Mouse (Mus musculus): ENCODE data around the gene Manea. TPM values are rescaled to one million over a fixed set of nuclear protein-coding genes. Genes with fewer than 3 reads are reported as not detected.
"Not testable (repeated sequence)": the region's sequence is repeated elsewhere in the genome, so short reads cannot be mapped to it uniquely, and the experiment has no call there.

The Manea gene
- 14.4 and 16.7 TPM in 2 replicates for total RNA-seq (2014; fragmentation: Nextera tagmentation)
- total RNA-seq (2017) = 11.1 and 20.6 TPM in 2 replicates

DNA sequence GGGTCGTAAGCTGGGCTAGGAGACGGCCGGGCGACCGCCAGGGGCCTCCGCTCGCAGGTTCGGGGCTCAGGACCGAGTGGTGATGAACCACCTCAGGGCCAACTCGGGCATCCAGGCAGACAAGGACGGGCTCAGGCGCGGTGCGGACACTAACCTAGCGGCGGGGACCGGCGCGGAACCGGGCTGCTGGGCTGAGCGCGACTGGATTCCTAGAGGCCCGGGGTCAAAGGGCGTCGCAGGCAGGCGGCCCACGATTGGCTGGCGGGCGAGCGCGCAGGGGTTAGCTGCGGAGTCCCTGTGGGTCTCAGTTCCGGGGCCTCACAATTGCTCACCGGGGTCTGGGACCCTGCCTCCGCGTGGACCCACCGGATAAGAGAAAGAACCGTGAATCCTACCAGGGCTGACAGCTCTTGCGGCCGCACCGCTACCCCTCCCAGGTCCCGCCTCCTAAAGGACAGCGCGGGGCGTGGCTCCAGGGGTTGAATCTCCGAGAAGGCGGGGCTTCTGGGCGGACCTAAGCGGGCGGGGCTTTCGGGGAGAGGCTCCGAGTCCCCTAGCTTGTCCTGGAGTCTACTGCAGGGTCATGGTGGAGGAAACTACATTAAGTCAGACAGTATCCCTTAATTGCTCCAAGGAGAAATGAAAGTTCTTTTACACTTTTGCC lies at the start of gene Manea:
Manea (minus strand) TSS at position 449 of the 664 bp plus-strand sequence.
- peak; percentile 90 for ATAC-seq (replicated peaks; ENCODE audit: poor library complexity, severe bottlenecking)

DNA sequence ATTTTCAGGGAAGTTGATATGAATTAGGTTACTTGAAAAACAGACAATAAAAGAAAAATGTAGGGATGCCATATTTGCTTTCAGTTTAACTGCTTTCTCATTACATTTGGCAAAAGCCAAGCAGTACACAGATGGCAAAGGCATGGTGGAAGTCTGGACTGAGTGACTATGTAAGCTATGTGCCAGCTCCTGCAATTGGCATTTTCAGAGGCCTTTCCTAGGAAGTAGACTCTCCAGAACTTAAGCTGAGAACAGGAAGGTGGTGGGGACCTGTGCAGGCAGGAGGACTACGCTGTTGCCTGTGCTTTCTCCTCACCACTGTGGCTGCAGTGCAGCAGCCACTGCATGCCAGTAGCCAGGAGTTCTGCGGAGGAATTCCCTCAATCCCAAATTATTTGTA lies 7.9 kb upstream of the Manea start:
- no peak for ATAC-seq (replicated peaks; ENCODE audit: poor library complexity, severe bottlenecking)

DNA sequence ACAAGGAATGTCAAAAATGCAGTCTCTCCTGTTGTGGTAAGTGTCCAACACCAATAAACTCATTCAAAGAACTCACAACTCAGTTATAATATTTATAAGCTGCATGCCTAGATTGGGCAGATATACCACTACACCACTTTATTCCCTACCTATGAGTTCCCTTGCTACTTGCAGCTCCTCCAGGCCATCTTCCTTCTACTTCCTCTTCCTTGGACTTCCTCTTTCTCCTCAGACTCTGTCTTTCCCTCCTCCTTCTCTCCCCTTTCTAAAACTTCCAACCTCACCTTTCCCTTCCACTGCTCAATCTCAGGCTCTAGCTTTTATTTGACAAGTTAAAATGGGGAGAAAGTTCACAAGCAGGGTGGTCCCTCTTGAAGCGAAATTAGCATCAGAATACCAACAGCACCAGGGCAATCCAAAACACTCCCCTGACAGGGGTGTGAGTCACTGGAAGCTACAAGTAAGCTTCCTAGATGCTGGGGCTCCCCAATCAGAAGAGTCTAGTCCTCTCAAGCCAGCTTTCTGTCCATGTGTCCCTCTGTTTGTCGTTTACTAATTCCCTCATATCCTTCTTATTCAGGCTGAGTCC lies 7.0 kb upstream of the Manea start:
- peak; percentile 97 for ATAC-seq (replicated peaks; ENCODE audit: poor library complexity, severe bottlenecking)

DNA sequence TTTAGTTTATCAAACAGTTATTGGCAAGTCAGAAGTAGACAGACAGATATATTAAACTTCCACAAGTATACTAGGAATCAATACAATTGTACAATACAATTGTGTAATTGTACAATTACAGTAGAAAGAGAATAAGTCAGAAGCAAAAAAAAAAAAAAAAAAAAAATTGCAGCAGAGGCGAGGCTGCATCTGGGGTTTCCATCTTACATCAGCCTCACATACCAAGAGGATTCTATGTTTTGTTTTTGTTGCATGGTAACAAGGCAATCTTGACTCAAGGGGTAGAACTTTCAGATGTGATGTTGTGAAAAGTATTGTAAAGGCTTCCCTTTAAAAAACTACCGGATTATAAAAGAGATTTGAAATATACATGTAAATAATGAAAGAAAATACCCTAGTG lies 548 bp upstream of the Manea start:
- peak; percentile 31 for ATAC-seq (replicated peaks; ENCODE audit: poor library complexity, severe bottlenecking)

DNA sequence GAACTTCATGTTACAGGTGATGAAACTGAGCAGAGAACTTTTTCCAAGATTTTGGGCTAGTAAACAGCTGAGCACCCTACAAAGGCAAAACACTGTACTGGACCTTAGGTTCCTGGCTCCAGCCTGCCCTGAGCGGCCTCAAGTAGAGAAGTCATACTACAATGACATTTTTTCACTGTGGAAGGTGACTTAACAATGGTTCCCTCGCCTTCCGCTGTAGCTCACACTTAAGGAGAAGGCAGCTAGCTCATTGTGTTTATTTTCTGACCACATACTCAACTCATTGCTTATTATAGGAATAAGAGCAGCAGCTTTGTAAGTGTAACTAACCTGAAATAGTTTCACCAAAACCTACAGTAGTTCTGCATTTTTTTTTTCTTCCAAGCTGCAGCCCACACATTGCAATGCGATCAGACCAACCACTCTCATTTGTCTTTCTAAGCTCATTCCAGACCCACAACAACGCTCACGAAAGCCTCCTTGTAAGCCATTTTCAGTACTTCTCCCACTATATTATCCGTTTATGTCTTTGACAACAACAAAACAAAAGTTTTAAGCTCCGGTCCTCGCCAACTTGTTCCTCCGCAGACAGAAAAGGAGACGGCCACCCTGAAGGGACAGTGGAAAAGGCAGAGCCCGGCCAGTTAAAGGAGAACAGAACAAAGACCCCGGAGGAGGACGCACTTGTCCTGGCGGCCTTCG lies 799 bp downstream of the Manea start:
- peak; percentile 11; the same call in 1 of the 2 replicates for ATAC-seq (replicated peaks; ENCODE audit: poor library complexity, severe bottlenecking)

DNA sequence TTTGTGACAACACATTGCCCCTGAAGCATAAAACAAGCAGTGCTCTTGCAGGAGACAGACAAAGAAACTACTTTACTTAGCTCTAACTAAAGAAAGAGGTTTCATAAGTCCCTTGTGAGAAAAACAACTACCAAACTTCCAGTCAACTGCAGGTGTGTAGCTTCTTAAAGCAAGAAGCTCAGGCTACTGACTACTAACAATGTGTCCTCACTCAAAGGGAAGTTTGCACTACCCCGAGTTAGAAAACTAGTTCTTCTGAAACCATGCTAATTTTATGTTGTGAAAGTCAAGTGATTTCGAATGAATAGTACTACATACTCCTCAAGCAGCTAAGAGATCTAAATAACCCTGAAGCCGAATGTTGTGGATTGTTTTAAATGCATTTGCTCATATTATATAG lies 1.6 kb downstream of the Manea start:
- no peak for ATAC-seq (replicated peaks; ENCODE audit: poor library complexity, severe bottlenecking)

DNA sequence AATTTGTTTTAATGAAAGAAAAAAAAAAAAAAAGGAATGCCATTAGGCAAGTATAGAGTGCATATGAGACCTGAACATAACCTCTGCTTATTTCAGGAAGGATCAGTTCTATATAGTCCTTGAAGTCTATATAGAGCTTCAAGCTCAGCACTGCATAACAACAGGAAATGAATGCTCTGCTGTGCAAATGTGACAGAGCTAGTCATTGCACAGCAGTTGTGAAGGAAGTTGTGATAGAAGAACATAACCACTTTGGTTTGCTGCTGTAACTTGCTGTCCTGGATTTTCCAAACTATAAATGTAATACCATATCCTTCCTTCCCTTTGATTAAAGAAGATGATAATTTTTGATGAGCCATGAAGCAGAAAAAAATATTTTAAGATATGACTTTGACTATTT lies 4.3 kb downstream of the Manea start:
- no peak for ATAC-seq (replicated peaks; ENCODE audit: poor library complexity, severe bottlenecking)

DNA sequence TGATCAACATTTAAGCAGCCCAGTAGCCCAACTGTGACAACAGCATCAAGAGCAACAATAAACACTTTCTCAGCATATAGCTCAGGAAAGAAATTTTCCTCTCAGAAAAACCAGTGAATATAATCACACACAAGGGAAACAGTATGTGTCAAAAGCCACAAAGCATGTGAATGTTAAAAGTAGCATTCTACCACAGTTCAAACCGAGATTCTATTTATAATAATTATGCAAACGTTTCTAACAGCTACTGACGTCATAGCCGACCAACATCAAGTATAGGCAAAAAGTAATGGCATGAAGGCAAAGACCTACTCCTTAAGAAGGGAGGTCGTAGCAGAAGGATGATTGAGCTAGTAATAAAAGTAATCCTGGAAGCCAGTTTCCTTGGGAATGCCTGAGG lies 8.1 kb downstream of the Manea start:
- no peak for ATAC-seq (replicated peaks; ENCODE audit: poor library complexity, severe bottlenecking)

DNA sequence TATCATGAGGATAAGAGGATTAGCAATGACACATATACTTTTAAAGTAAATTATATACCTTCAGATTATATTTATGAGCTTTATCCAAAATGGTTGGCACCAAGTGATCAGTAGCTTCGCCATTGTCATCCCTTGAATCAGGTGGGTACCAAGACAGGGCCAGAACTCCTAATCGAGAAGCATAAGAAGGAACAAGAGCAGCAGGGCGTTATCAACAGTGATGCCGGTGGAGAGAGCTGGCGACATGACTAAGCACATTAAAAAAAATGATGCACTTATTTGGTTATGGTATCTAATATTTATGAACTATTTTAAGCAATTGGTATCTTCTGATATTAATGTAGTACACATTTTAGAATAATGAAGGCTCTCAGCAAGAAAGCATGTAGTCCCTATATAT lies 10.1 kb downstream of the Manea start:
- ATAC-seq (replicated peaks; ENCODE audit: poor library complexity, severe bottlenecking) = no peak

DNA sequence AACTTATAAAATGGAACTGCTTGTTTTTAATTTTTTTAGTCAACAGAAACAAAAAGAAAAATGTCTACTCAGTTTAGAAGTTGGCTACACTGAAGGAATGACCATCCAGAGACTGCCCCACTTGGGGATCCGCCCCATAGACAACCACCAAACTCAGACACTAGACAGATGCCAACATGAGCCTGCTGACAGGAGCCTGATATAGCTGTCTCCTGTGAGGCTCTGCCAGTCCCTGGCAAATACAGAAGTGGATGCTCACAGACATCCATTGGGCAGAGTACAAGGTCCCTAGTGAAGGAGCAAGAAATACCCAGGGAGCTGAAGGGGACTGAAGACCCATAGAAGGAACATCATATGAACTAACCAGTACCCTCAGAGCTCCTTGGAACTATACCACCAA lies 42.0 kb downstream of the Manea start:
- ATAC-seq (replicated peaks; ENCODE audit: poor library complexity, severe bottlenecking) = not testable (repeated sequence)

DNA sequence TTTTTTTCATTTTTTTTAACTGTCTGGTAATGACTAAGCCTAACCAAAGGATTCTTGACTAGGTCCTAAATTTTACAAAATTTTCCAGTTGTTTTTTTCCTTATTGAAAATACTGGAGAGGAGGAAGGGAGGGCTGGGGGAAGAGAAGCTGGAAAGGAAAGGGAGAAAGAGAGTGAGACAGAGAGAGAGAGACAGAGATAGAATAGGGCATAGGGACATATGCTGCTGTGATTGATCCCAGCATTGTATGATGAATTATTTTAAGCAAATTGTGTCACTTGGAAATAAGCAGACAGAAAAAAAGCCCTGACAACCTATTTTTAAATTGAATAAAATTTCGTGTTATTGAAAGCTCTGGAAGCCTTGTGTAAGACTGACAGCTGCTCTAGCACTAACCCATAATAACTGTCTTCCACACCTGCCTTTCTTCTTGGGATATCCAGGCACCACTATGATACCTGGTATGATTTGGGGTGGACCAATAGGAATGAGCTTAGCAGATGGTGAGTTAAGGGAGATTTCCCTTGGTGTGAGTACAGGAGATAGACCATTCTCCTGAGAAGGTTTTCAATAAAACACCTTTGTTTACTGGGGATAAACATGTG lies 69.5 kb downstream of the Manea start:
- ATAC-seq (replicated peaks; ENCODE audit: poor library complexity, severe bottlenecking) = no peak

DNA sequence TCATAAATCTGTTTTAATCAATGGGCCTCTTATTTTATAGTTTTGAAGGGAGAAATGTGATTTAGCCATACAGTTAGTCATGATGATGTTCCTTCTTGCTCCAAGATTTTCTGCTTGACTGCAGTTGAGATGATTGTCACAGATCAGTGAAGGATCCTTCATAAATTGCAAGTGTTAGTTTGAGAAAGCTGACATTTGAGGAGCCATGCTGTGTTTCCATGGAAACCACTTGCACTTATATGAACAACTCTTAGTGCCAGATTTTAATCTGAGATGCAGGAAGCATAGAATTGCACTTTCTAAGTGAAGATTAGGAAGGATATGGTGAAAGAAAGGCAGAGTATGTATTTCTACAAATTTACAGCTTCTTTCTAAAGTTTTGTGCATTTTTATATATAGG lies 70.4 kb downstream of the Manea start:
- no peak for ATAC-seq (replicated peaks; ENCODE audit: poor library complexity, severe bottlenecking)

DNA sequence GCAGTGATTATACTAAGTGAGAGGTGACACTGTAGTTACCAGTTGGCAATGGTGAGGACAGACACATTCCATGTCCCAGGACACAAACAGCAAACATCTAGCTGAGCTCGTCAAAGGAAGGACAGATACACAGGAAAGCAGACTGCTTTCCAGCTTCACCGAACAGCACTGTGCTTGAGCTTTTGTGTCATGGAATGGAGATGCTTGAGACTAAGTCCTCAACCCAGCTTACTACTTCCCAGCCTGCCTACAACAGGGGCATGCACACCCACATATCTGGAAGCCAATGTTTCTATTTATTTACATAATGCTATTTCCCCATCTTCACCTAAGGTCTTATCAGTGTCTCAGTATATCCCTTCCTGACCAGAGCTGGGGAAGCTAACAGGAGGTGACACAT lies 70.9 kb downstream of the Manea start:
- no peak for ATAC-seq (replicated peaks; ENCODE audit: poor library complexity, severe bottlenecking)

All from granulocyte monocyte progenitor cell, adult 5-6 weeks (primary cell).